Mouse (Mus musculus) kidney, embryonic 16.5 days (tissue): ENCODE data around the gene Ethe1. TPM values are rescaled to one million over a fixed set of nuclear protein-coding genes. Genes with fewer than 3 reads are reported as not detected.

Experiments used
- ATAC-seq: fragments of 200-750 bp; cut with Nextera tagmentation; 2 replicates; pipeline ENCODE4 v1.8.0; 2017; ENCODE audit warnings: moderate TSS enrichment; ENCODE audit not compliant: low FRiP score, low TSS enrichment
- H3K27ac ChIP-seq: fragments of 300-500 bp; sonication (generic); 2 replicates; pipeline ENCODE4 v1.5.1; 2014; ENCODE audit warnings: low read length
- H3K27me3 ChIP-seq: fragments of 300-500 bp; sonication (generic); 2 replicates; pipeline ENCODE4 v1.6.1; 2014; ENCODE audit warnings: low read length, control low read depth, mixed read lengths; ENCODE audit not compliant: insufficient read depth
- H3K36me3 ChIP-seq: fragments of 300-500 bp; sonication (generic); 2 replicates; pipeline ENCODE4 v1.6.1; 2014; ENCODE audit warnings: low read length, control low read depth, mixed read lengths; ENCODE audit not compliant: insufficient read depth
- H3K4me1 ChIP-seq: fragments of 300-500 bp; sonication (generic); 2 replicates; pipeline ENCODE4 v1.6.1; 2014; ENCODE audit warnings: low read length, control low read depth, mixed read lengths; ENCODE audit not compliant: insufficient read depth
- H3K4me2 ChIP-seq: fragments of 300-500 bp; sonication (generic); replicated peaks from 2 replicates; pipeline ENCODE4 v1.6.1; 2014; ENCODE audit warnings: low read depth, low read length
- H3K4me3 ChIP-seq: fragments of 300-500 bp; sonication (generic); 2 replicates; pipeline ENCODE4 v1.5.1; 2014; ENCODE audit warnings: mild to moderate bottlenecking, low read length
- H3K9ac ChIP-seq: fragments of 300-500 bp; sonication (generic); replicated peaks from 2 replicates; pipeline ENCODE4 v1.6.1; 2014; ENCODE audit warnings: low read length
- H3K9me3 ChIP-seq: fragments of 300-500 bp; sonication (generic); 2 replicates; pipeline ENCODE4 v1.6.1; 2016; ENCODE audit warnings: low read length, control low read depth
- WGBS: fragments of 180-500 bp; shearing (Covaris S2); extraction: QIAGEN DNeasy Blood & Tissue Kit; methylation state at CpG from one replicate; pipeline ENCODE4 v1.1.7; 2014; 5-methylcytosine and 5-hydroxymethylcytosine counted together
- polyA plus RNA-seq: library from polyadenylated mRNA; unstranded; fragments of >200 nt; fragmentation: Nextera tagmentation; extraction: Ambion mirVana; gene quantifications from 2 replicates; pipeline ENCODE4 v1.2.1, GENCODE M21; 2015

The Ethe1 gene
- polyA plus RNA-seq, 1 experiment from 2014 or later, result 55.2 TPM

DNA sequence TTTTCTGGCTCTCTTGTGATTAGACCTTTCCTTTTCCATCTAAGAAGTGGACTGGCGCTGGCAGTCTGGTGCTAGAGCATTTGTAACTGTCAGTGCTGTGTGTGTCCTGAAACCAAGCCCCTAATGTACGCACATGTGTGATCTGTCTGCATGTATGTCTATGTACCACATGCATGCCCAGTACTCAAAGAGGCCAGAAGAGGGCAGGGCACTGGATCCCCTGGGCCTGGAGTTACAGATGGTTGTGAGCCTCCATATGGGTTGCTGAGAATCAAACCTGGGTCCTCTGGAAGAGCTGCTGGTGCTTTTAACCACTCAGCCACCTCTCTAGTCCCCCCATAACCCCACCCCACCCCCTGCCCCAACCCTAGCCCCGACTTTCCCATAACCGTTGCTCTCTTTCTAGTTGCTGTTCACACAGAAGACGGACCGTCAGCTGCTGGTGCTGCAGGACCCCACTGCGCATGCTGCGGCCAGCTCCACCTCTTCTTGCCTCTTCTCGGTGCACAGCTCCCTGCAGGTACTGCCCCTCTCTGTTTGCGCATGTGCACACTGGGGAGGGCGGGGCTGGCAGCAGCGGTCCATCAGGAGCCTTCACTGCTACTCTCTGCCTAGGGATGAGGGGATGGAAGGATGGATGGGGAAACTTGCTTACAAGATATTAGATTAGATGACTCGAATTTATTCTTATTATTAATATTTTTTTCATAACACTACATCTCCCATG is 32.5 kb downstream of the Ethe1 start:
- H3K4me3 ChIP-seq, result no peak overlapping the region
- H3K9me3 ChIP-seq, result no peaks in the 10 kb centered on the region
- H3K36me3 ChIP-seq, result 0 out of 2 replicates have a peak, but pooled peaks cover 2% of the 10 kb centered on the region
- WGBS, result 65% methylated on average over 13 of the region's 13 CpGs
- H3K27me3 ChIP-seq, result no peaks in the 10 kb centered on the region
- H3K4me2 ChIP-seq, result no peak overlapping the region
- no peaks in the 10 kb centered on the region for H3K4me1 ChIP-seq
- no peak overlapping the region for H3K27ac ChIP-seq
- ATAC-seq, result no peak
- H3K9ac ChIP-seq, result no peak overlapping the region

- Histone ChIP-seq H3K9ac (no peak overlapping the region), H3K4me1 (no peaks in the 10 kb centered on the region), H3K27me3 (no peaks in the 10 kb centered on the region), H3K9me3 (no peaks in the 10 kb centered on the region), H3K36me3 (0 out of 2 replicates have a peak, but pooled peaks cover 2% of the 10 kb centered on the region), H3K4me2 (no peak overlapping the region), H3K27ac (no peak overlapping the region), H3K4me3 (no peak overlapping the region)
- 84% methylated on average over 3 of the region's 3 CpGs for WGBS
- ATAC-seq, result no peak
Observed at GRCm38 (mm10) chr7:24621193-24621592, 33.9 kb downstream of the Ethe1 start.

DNA sequence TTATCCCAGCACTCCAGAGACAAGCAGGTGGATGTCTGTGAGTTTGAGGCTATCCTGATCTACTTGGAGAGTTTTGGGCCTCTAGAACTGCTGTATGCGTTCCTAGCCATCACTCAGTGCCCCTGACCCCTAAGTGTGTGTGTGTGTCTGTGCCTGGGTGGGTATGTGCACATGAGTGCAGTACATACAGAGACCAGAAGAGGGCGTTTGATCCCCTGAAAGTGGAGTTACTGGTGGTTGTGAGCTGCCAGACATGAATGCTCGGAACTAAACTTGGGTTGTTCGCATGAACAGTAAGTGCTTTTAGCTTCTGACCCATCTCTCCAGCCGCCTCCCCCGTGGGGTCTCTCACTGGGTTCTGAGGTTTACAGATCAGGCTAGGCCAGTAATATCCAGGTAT is 35.6 kb downstream of the Ethe1 start:
- Histone ChIP-seq H3K9ac (no peak overlapping the region), H3K4me3 (no peak overlapping the region), H3K36me3 (0 out of 2 replicates have a peak, but pooled peaks cover 2% of the 10 kb centered on the region), H3K9me3 (no peaks in the 10 kb centered on the region), H3K4me2 (no peak overlapping the region), H3K4me1 (no peaks in the 10 kb centered on the region), H3K27me3 (no peaks in the 10 kb centered on the region), H3K27ac (no peak overlapping the region)
- no peak for ATAC-seq
- WGBS, result 79% methylated on average over 6 of the region's 6 CpGs

DNA sequence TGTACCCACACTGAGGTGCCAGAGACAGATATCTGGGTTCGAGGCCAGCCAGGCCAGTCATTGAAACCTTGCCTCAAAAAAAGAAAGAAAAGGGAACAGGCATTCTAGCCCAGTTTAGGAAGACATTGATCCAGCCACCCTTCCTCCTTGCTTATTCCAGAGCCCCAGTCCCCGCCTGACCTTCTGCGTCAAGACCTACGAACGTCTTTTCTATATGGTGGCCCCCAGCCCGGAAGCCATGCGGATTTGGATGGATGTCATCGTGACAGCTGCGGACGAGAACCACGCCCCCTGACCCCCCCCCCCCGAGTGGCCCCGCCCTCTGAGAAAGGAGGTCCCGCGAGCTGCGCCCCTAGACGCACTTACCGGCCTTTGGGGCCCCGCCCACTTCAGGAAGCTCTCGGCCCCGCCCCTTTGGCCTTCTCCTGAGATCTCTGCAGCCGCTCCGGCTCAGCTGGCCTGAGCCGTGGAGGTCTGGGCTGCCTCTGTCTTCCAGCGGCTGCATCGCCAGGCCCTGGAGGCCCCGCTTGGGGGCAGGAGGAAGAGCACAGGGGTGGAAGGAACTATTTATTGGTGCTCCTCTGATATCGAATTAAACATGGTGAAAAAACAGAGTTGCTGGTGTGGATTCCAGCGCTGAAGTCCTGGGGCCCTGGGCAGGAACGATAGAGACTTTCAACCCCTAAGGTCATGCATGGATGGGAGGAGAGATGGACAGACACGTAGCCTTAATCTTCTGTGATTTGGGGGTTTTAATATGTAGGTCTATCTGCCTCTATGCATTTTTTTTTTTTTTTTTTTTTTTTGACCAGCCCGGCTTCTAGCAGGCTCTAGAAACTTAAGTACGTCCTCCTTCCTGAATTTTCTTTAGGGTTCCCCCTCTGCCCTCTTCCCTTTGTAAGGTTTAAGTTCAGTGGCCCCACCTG is 41.6 kb downstream of the Ethe1 start:
- WGBS, result 6% methylated on average over 31 of the region's 33 CpGs
- H3K4me2 ChIP-seq, result peak overlapping the region; percentile 70
- no peaks in the 10 kb centered on the region for H3K27me3 ChIP-seq
- no peaks in the 10 kb centered on the region for H3K9me3 ChIP-seq
- H3K4me1 ChIP-seq, result peaks cover 7% of the 10 kb centered on the region
- H3K4me3 ChIP-seq, result peak overlapping the region; percentile 43
- H3K36me3 ChIP-seq, result no peaks in the 10 kb centered on the region
- H3K9ac ChIP-seq, result peak overlapping the region; percentile 65
- H3K27ac ChIP-seq, result no peak overlapping the region
- ATAC-seq, result peak; percentile 93

DNA sequence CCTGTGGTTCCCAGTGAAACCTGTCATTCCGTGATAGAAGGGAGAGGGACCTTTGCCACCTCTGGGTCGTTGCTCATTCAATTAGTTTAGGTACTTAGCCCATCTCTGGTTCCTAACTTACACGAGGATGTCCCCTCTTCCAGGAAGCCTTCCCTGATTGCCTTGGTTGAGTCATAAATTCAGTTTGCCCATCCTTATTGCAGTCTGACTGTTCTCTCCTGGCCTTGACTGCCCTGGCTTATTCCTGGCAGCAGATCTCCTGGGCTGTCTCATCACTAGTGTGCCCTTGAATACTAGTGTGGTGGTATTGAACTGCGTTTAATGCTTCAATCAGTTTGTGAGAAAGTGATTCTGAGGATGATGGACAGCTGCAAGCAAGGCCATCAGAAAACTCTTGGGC is 42.3 kb downstream of the Ethe1 start:
- no peaks in the 10 kb centered on the region for H3K9me3 ChIP-seq
- no peaks in the 10 kb centered on the region for H3K36me3 ChIP-seq
- no peaks in the 10 kb centered on the region for H3K27me3 ChIP-seq
- no peak overlapping the region for H3K27ac ChIP-seq
- H3K4me1 ChIP-seq, result peaks cover 7% of the 10 kb centered on the region
- H3K4me3 ChIP-seq, result no peak overlapping the region
- no peak for ATAC-seq
- H3K4me2 ChIP-seq, result no peak overlapping the region
- H3K9ac ChIP-seq, result no peak overlapping the region; the same call in 1 of the 2 replicates
- 61% methylated on average over 4 of the region's 4 CpGs for WGBS

DNA sequence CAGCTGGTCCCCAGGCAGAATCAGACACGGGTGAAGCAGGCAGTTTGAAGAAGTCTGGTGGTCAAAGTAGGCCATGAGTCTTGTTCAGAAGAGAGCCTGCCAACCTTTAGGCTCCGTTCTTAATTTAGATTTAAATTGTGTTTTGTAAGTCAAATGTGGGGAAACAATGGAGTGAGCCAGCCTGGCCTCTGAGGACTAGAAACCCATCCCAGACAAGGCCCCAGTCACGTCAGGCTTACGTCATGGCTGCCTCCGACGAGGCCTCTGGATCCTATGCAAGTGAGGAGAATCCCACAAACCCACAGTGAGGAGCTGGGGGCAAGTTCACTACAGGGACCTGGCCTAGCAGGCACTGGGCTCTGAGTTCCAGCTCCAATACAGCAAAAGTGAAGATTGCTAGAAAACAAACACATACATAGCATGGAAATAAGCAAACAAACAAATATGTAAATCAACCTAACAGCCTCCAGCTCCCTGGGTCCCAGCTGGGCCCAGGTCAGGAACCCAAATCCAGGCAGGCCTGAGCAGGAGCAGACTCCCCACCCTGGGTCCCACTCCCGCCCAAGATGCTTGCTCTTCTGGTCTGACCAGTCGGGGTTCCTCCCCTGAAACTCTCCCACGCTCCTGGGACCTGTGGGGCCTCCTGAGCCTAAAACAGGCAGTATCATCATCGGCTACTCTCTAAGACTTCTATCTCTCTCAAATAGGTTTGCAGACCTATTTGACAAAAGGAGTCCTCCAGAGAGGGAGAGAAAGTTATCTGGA is 43.0 kb downstream of the Ethe1 start:
- Histone ChIP-seq H3K4me3 (no peak overlapping the region), H3K9me3 (no peaks in the 10 kb centered on the region), H3K9ac (no peak overlapping the region), H3K27me3 (no peaks in the 10 kb centered on the region), H3K4me2 (no peak overlapping the region), H3K36me3 (no peaks in the 10 kb centered on the region), H3K4me1 (peaks cover 7% of the 10 kb centered on the region), H3K27ac (no peak overlapping the region)
- no peak for ATAC-seq
- 76% methylated on average over 10 of the region's 10 CpGs for WGBS

GRCm38 (mm10) chr7:24636264-24636663 is 48.9 kb downstream of the Ethe1 start, which contains the start of gene Lypd3:
TSS of gene Lypd3 (plus strand) at chr7:24636550.
- no peak for ATAC-seq
- H3K27me3 ChIP-seq, result peaks cover 51% of the 10 kb centered on the region

DNA sequence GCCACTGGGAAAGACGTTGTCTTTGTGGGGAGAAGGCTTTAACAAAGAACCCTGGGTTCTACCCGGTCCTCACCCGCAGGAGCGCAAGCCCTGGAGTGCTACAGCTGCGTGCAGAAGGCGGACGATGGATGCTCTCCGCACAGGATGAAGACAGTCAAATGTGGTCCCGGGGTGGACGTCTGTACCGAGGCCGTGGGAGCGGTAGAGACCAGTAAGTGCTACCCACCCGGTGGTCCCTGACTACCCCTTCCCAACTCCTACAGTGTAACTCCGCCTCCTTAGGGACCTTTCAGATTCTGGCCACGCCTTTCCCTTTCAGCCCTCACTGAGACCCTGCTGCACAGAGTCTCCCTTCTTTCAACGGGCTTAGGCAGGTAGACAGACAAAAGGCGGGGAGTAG is 49.7 kb downstream of the Ethe1 start:
- Histone ChIP-seq H3K4me3 (peak overlapping the region; percentile 11; the same call in 1 of the 2 replicates), H3K9ac (peak overlapping the region; percentile 31; the same call in 1 of the 2 replicates), H3K27ac (no peak overlapping the region), H3K9me3 (no peaks in the 10 kb centered on the region), H3K27me3 (peaks cover 57% of the 10 kb centered on the region), H3K36me3 (no peaks in the 10 kb centered on the region), H3K4me1 (peaks cover 10% of the 10 kb centered on the region; the same call in 1 of the 2 replicates), H3K4me2 (peak overlapping the region; percentile 23)
- peak; percentile 20; the same call in 1 of the 2 replicates for ATAC-seq
- 2% methylated on average over 18 of the region's 18 CpGs for WGBS

More at GRCm38 (mm10) chr7:24636264-24636663, 48.9 kb downstream of the Ethe1 start, which contains the start of gene Lypd3:
- Histone ChIP-seq H3K36me3 (no peaks in the 10 kb centered on the region), H3K27ac (no peak within 1 kb of the TSS), H3K9me3 (no peaks in the 10 kb centered on the region), H3K4me3 (peak within 1 kb of the TSS; percentile 11; the same call in 1 of the 2 replicates), H3K4me1 (peaks cover 10% of the 10 kb centered on the region; the same call in 1 of the 2 replicates), H3K9ac (peak within 1 kb of the TSS; percentile 31; the same call in 1 of the 2 replicates), H3K4me2 (peak within 1 kb of the TSS; percentile 23)
- WGBS, result 13% methylated on average over 15 of the region's 15 CpGs
